Mouse (Mus musculus) CD4-positive helper T cell, adult 2 months (primary cell): ENCODE data around the gene Lpo.

Source experiments
- DNase-seq: peaks from one replicate; pipeline ENCODE4 v3.0.0-alpha.2; 2012; ENCODE audit warnings: low read depth, missing footprints, low spot score

Gene Lpo

GRCm38 (mm10) chr11:87828239-87828900 is at the start of gene Lpo:
Lpo (minus strand) TSS chr11:87828289.
- DNase-seq = no peak

DNA sequence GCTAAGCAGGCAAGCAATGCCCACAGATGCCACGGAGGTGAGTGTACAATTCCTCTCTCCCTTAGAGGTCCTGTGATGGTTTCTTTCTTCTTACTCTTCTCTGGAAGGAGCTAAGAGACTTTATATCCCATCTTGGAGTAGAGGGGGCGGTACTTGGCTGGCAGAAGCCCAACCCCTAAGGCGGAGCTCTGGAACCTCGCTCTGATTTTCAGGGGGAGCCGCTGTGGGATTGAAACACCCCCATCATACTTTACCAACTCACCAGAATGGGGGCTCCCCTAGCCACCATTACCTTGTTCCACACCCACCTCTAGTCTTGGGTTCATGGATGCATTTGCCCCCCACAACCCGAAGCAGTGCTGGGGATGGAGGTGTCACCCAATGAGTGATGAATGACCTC is 47.3 kb upstream of the Lpo start, which contains the start of gene Epx:
Gene Epx (minus strand): TSS at position 101 of the 400 bp plus-strand sequence.
- DNase-seq = no peak

DNA sequence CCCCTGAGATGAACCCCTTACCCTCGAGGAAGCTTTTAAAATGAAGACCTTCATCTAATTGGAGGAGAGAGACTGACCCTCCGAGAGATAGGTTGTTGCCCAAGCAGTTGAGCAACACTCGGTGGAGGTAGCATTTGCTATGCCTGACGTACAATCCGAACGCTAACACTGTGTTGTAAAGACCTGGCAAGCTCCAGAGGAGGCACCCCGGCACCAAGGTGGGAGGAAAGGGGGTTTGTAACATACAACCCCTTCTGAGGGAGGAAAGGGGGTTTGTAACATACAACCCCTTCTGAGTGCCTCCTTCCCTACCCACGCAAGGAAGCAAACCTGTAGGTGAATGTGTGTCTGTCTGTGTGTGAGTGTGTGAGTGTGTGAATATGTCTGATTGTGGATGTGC is 43.7 kb upstream of the Lpo start:
- DNase-seq = no peak

- DNase-seq = no peak
Measured at GRCm38 (mm10) chr11:87870096-87870495, 42.0 kb upstream of the Lpo start.

DNA sequence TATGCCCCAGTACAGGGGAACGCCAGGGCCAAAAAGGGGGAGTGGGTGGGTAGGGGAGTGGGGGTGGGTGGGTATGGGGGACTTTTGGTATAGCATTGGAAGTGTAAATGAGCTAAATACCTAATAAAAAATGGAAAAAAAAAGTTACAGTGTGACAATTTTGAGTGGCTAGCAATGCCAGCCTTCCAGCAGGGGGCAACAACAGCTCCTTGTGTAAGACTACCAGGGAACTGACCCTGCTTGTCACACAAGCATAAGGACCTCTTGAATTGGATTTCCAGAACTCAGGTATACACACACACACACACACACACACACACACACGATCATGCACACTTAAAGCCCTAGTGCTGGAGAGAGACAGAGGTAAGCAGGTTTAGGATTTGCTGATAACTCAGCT is 38.8 kb upstream of the Lpo start:
- DNase-seq = peak; percentile 43

DNA sequence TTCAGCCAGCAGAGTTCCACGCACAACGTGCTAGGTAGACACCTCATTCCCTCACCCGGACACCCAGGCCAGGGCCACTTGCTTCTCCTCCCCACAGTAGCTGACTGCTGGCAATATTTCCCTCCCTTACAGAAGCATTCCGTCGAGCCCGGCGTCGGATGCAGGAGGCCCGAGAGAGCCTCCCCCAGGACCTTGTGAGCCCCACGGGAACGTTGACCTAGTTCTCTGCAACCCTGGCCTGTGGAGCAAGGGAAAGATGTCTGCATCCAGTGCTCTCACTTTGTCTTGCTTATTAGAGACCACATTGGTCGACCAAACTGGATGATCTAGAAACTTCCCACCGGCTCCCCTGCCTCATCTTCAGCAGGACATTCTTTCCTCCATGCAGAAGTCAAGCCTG is 34.7 kb upstream of the Lpo start:
- no peak for DNase-seq

- DNase-seq = peak; percentile 45
Measured at GRCm38 (mm10) chr11:87860426-87860825, 32.3 kb upstream of the Lpo start.

DNA sequence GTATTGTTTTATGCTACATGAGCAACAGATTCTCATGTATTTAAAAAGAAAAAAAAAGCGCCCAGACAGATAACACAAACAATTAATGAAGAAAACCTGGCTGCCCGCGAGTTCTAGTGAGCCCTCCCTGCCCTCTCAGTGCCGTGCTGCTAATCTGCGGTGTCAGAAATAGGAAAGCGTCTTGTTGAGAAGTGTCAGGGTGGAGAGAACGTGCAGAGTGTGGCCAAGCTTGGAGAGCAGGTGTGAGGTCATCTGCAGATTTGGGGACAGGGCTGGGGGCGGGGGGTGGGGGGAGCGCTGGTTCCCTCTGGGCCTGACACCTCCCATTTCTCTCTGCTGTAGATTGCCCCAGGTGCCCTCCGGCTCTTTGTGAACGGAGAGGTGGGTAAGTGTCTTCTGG is 31.2 kb upstream of the Lpo start:
- no peak for DNase-seq

DNA sequence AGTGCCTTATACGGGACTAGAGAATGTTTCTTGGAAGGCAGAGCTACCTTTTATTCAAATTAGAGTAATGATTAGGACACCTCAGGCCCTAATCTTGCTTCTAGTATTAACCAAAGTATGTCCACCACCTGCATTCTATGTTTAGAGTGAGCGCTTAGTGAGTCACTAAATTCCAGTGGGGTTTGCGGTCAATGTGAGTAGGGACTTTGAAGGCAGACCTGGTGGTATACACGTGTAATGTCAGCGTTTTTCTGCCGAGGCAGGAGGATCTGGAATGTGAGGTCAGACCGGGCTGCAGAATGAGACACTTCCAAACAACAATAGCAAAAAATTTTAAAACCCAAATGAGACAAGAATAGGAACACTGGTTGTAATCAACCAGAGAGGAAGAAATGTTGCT is 26.5 kb upstream of the Lpo start:
- no peak for DNase-seq

DNA sequence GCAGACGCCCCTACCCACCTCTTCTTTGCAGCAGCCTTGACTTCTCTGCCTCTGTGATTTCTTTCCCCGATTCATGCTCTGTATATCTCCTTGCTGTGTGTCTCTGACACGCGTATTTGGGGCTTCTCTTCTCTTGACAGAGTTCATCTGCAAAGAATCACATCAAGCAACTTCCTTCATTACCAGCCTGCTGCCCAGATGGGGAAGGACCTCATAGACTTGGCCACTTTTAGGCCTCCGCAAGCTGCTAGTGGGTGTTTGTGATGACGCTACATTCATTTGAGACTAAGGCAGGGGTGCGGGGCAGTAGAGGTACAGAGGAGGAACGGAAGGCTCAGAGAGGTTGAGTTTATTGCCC is 25.5 kb upstream of the Lpo start:
- no peak for DNase-seq

- DNase-seq = peak; percentile 95
Measured at GRCm38 (mm10) chr11:87852690-87853596, 24.9 kb upstream of the Lpo start, which contains the start of gene Mks1. Mks1 (plus strand) TSS chr11:87853215.

DNA sequence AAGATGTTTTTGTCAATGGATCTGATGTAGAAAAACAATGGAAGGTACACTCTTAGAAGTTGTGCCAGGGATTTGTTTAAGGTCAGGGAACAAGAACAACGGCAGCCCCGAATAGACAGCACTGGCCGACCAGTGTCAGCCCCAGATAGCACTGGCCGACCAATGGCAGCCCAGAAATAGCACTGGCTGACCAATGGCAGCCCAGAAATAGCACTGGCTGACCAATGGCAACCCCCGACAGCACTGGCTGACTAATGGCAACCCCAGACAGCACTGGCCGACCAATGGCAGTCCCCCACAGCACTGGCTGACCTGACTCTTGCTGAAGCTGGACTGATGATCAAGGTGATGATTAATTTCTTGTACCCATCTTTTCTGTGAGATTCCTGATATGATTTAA is 19.8 kb upstream of the Lpo start:
- no peak for DNase-seq

DNA sequence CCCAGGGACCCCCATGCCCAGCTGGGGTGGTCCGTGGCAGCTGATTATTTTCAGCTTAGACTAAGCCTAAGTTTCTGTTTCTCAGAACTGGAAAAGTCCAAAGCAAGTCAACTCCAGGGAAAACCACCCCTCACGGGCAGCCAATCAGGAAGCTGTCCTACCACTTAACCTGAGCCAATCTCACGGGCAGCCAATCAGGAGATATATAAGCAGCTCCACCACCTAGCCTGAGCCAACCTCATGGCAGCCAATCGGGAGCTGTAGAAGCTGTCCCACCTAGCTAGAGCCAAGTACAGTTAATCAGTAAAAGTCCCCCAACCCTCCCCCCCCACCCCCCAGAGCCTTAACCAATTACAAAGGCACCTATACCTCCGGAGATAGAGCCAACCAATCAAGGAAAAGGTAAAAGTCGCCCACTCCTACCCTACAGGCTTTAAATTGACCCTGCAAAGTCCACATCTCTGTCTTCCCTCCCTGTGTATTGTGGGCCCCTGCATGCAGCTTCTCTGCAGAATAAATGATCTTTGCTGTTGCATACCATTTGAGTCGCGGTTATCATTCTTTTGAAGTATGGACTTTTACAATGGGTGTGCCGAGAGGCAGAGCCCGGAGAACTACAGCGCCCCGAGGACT is 19.0 kb upstream of the Lpo start:
- DNase-seq = no peak

DNA sequence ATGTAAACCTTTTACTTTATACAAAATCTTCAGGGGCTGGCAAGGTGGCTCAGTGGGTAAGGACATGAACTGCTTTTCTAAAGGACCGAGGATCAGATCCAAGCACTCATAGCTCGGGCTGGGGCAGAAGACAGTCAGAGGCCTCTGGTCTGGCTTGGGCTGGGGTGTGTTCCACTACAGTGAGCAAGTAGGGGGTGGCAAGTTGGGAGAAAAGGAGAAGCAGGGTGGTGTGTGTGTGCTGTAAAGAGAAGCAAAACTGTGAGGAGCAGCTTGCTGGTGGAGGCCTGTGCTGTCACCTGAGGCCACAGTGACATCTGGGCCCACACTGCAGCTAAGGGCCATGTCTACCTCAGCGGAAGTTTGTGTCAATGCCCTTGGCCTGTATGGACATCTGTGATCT is 13.3 kb upstream of the Lpo start:
- DNase-seq = no peak

GRCm38 (mm10) chr11:87840676-87841075 is 12.6 kb upstream of the Lpo start:
- no peak for DNase-seq

- DNase-seq = no peak
Measured at GRCm38 (mm10) chr11:87821502-87821901, 6.6 kb downstream of the Lpo start.

- DNase-seq = no peak
Measured at GRCm38 (mm10) chr11:87817443-87817773, 10.7 kb downstream of the Lpo start.

- DNase-seq = peak; percentile 43
Measured at GRCm38 (mm10) chr11:87816707-87817442, 11.2 kb downstream of the Lpo start.

GRCm38 (mm10) chr11:87814831-87815230 is 13.3 kb downstream of the Lpo start:
- DNase-seq = no peak

DNA sequence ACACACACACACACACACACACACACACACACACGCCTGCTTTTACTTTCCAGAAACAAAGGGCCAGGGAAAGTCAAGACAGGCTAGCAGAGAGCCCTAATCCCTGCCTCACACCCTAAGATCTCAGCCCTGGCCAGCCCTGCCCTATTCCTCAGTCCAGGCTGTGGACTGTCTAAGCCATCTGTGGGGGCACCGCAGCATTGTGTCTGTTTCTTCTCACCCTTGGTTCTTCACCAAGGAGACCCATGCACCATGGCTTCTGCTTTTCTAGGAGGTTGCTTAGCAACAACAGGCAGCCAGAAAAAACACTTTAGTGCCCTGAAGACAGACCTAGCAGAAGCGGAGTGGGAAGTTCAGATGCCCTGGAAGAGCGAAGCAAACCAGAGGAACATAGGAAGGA is 16.7 kb downstream of the Lpo start:
- no peak for DNase-seq

DNA sequence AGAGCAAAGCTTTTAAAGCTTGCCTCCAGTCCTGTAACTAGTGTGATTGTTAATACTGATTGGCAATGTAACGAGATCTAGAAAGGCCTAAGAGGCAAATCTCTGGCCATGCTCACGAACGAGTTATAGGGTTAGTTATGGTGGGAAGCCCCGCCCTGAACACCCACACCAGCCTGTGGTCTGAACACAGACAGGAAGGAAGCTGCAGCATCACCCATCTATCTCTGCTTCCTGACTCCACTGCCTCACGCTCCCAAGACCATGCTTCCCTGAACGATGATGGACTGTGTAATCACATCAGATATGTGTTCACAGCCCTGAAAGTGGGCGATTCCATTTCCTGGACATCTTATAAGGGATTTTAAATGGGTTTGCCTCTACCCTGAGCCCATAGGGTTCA is 19.9 kb downstream of the Lpo start:
- DNase-seq = peak; percentile 77

- DNase-seq = no peak
Measured at GRCm38 (mm10) chr11:87807433-87807832, 20.7 kb downstream of the Lpo start.
